Mouse (Mus musculus) neural tube, embryonic 14.5 days (tissue): ENCODE data around the gene Ntm. TPM values are rescaled to one million over a fixed set of nuclear protein-coding genes. Genes with fewer than 3 reads are reported as not detected.
A peak's percentile ranks its signal among the peaks of the same experiment; 100 is the strongest.

Source experiments
- ATAC-seq: fragments of 200-750 bp; cut with Nextera tagmentation; 2 replicates; pipeline ENCODE4 v1.8.0; 2017; ENCODE audit warnings: low read depth, mild to moderate bottlenecking, moderate TSS enrichment, moderate library complexity
- H3K27ac ChIP-seq: fragments of 300-500 bp; sonication (generic); 2 replicates; pipeline ENCODE4 v1.5.1; 2014; ENCODE audit warnings: low read depth, mild to moderate bottlenecking, control low read depth, low read length, moderate library complexity, mixed read lengths
- H3K27me3 ChIP-seq: fragments of 300-500 bp; sonication (generic); 2 replicates; pipeline ENCODE4 v1.6.1; 2014; ENCODE audit warnings: low read length; ENCODE audit not compliant: control insufficient read depth, insufficient read depth
- H3K36me3 ChIP-seq: fragments of 300-500 bp; sonication (generic); 2 replicates; pipeline ENCODE4 v1.6.1; 2014; ENCODE audit warnings: low read length, mixed read lengths; ENCODE audit not compliant: control insufficient read depth, insufficient read depth
- H3K4me1 ChIP-seq: fragments of 300-500 bp; sonication (generic); 2 replicates; pipeline ENCODE4 v1.6.1; 2014; ENCODE audit warnings: low read length; ENCODE audit not compliant: control insufficient read depth, insufficient read depth
- H3K4me2 ChIP-seq: fragments of 300-500 bp; sonication (generic); 2 replicates; pipeline ENCODE4 v1.6.1; 2014; ENCODE audit warnings: mild to moderate bottlenecking, low read depth, low read length, control low read depth
- H3K4me3 ChIP-seq: fragments of 300-500 bp; sonication (generic); 2 replicates; pipeline ENCODE4 v1.5.1; 2014; ENCODE audit warnings: low read depth, low read length, control low read depth, mixed read lengths
- H3K9ac ChIP-seq: fragments of 300-500 bp; sonication (generic); replicated peaks from 2 replicates; pipeline ENCODE4 v1.6.1; 2014; ENCODE audit warnings: low read depth, mild to moderate bottlenecking, control low read depth, low read length, mixed read lengths
- H3K9me3 ChIP-seq: fragments of 300-500 bp; sonication (generic); 2 replicates; pipeline ENCODE4 v1.6.1; 2016; ENCODE audit warnings: low read length; ENCODE audit not compliant: control insufficient read depth
- WGBS: fragments of 180-500 bp; shearing (Covaris S2); extraction: QIAGEN DNeasy Blood & Tissue Kit; methylation state at CpG from one replicate; pipeline ENCODE4 v1.1.7; 2014; 5-methylcytosine and 5-hydroxymethylcytosine counted together
- polyA plus RNA-seq: library from polyadenylated mRNA; unstranded; fragments of >200 nt; fragmentation: Nextera tagmentation; extraction: Ambion mirVana; gene quantifications from 2 replicates; pipeline ENCODE4 v1.2.1, GENCODE M21; 2014

The Ntm gene
- polyA plus RNA-seq, 1 experiment from 2014 or later, result 237 TPM

GRCm38 (mm10) chr9:29267663-29268062 is 695.3 kb downstream of the Ntm start:
- Histone ChIP-seq H3K27me3 (no peaks in the 10 kb centered on the region), H3K4me2 (no peak overlapping the region), H3K36me3 (no peaks in the 10 kb centered on the region), H3K4me3 (no peak overlapping the region), H3K27ac (peak overlapping the region; percentile 22; the same call in 1 of the 2 replicates), H3K9ac (no peak overlapping the region), H3K9me3 (no peaks in the 10 kb centered on the region), H3K4me1 (0 out of 2 replicates have a peak, but pooled peaks cover 5% of the 10 kb centered on the region)
- 48% methylated on average over 3 of the region's 3 CpGs for WGBS
- no peak for ATAC-seq

GRCm38 (mm10) chr9:29265177-29265576 is 697.8 kb downstream of the Ntm start:
- Histone ChIP-seq H3K9me3 (no peaks in the 10 kb centered on the region), H3K9ac (no peak overlapping the region), H3K4me2 (no peak overlapping the region), H3K4me3 (no peak overlapping the region), H3K36me3 (no peaks in the 10 kb centered on the region), H3K27ac (no peak overlapping the region), H3K4me1 (0 out of 2 replicates have a peak, but pooled peaks cover 5% of the 10 kb centered on the region), H3K27me3 (no peaks in the 10 kb centered on the region)
- WGBS, result 52% methylated on average over 4 of the region's 4 CpGs
- ATAC-seq, result no peak

- no peaks in the 10 kb centered on the region for H3K9me3 ChIP-seq
- H3K4me1 ChIP-seq, result 0 out of 2 replicates have a peak, but pooled peaks cover 5% of the 10 kb centered on the region
- H3K4me2 ChIP-seq, result no peak overlapping the region
- no peak overlapping the region for H3K4me3 ChIP-seq
- no peak overlapping the region for H3K9ac ChIP-seq
- WGBS, result 38% methylated on average over 3 of the region's 3 CpGs
- no peaks in the 10 kb centered on the region for H3K36me3 ChIP-seq
- ATAC-seq, result no peak
- no peaks in the 10 kb centered on the region for H3K27me3 ChIP-seq
- no peak overlapping the region for H3K27ac ChIP-seq
Observed at GRCm38 (mm10) chr9:29262836-29263235, 700.1 kb downstream of the Ntm start.

- no peaks in the 10 kb centered on the region for H3K4me1 ChIP-seq
- 84% methylated on average over 2 of the region's 2 CpGs for WGBS
- H3K27me3 ChIP-seq, result no peaks in the 10 kb centered on the region
- ATAC-seq, result no peak
- H3K4me3 ChIP-seq, result no peak overlapping the region
- no peak overlapping the region for H3K27ac ChIP-seq
- H3K9me3 ChIP-seq, result no peaks in the 10 kb centered on the region
- H3K9ac ChIP-seq, result no peak overlapping the region
- H3K36me3 ChIP-seq, result no peaks in the 10 kb centered on the region
- no peak overlapping the region for H3K4me2 ChIP-seq
Observed at GRCm38 (mm10) chr9:29252866-29253265, 710.1 kb downstream of the Ntm start.

- Histone ChIP-seq H3K36me3 (no peaks in the 10 kb centered on the region), H3K4me3 (no peak overlapping the region), H3K4me1 (no peaks in the 10 kb centered on the region), H3K9me3 (no peaks in the 10 kb centered on the region), H3K27ac (no peak overlapping the region), H3K9ac (no peak overlapping the region), H3K4me2 (no peak overlapping the region), H3K27me3 (no peaks in the 10 kb centered on the region)
- WGBS, result 67% methylated on average over 3 of the region's 3 CpGs
- ATAC-seq, result no peak
Observed at GRCm38 (mm10) chr9:29250813-29251212, 712.1 kb downstream of the Ntm start.

- no peak overlapping the region for H3K9ac ChIP-seq
- WGBS, result 30% methylated on average over 3 of the region's 3 CpGs
- no peak for ATAC-seq
Observed at GRCm38 (mm10) chr9:29247812-29248211, 715.1 kb downstream of the Ntm start.

GRCm38 (mm10) chr9:29244006-29244405 is 718.9 kb downstream of the Ntm start:
- Histone ChIP-seq H3K27ac (no peak overlapping the region), H3K9ac (no peak overlapping the region), H3K4me3 (no peak overlapping the region), H3K9me3 (no peaks in the 10 kb centered on the region), H3K36me3 (no peaks in the 10 kb centered on the region), H3K4me2 (no peak overlapping the region), H3K27me3 (no peaks in the 10 kb centered on the region), H3K4me1 (no peaks in the 10 kb centered on the region)
- WGBS, result 82% methylated on average over 2 of the region's 2 CpGs
- no peak for ATAC-seq

More at GRCm38 (mm10) chr9:29247812-29248211, 715.1 kb downstream of the Ntm start:
- Histone ChIP-seq H3K27me3 (no peaks in the 10 kb centered on the region), H3K36me3 (no peaks in the 10 kb centered on the region), H3K4me1 (no peaks in the 10 kb centered on the region), H3K9me3 (no peaks in the 10 kb centered on the region), H3K4me2 (no peak overlapping the region), H3K4me3 (no peak overlapping the region), H3K27ac (no peak overlapping the region)

GRCm38 (mm10) chr9:29242497-29243422 is 720.2 kb downstream of the Ntm start:
- no peak for ATAC-seq
- Histone ChIP-seq H3K36me3 (no peaks in the 10 kb centered on the region), H3K4me3 (no peak overlapping the region), H3K4me2 (no peak overlapping the region), H3K4me1 (no peaks in the 10 kb centered on the region), H3K9ac (no peak overlapping the region), H3K9me3 (no peaks in the 10 kb centered on the region), H3K27ac (no peak overlapping the region), H3K27me3 (no peaks in the 10 kb centered on the region)
- WGBS, result 59% methylated on average over 8 of the region's 8 CpGs

GRCm38 (mm10) chr9:29240797-29241196 is 722.1 kb downstream of the Ntm start:
- no peaks in the 10 kb centered on the region for H3K9me3 ChIP-seq
- no peak for ATAC-seq
- H3K4me3 ChIP-seq, result no peak overlapping the region
- H3K9ac ChIP-seq, result no peak overlapping the region
- no peaks in the 10 kb centered on the region for H3K27me3 ChIP-seq
- no peak overlapping the region for H3K27ac ChIP-seq
- H3K4me2 ChIP-seq, result no peak overlapping the region
- H3K36me3 ChIP-seq, result no peaks in the 10 kb centered on the region
- no peaks in the 10 kb centered on the region for H3K4me1 ChIP-seq
- WGBS, result 93% methylated on average over 2 of the region's 2 CpGs
